Mouse (Mus musculus): ENCODE data around the gene Zfp185. TPM values are rescaled to one million over a fixed set of nuclear protein-coding genes. Genes with fewer than 3 reads are reported as not detected.

Zfp185 gene
- total and polyA plus RNA-seq, 3 experiments = 0.11 TPM; not detected in 2

DNA sequence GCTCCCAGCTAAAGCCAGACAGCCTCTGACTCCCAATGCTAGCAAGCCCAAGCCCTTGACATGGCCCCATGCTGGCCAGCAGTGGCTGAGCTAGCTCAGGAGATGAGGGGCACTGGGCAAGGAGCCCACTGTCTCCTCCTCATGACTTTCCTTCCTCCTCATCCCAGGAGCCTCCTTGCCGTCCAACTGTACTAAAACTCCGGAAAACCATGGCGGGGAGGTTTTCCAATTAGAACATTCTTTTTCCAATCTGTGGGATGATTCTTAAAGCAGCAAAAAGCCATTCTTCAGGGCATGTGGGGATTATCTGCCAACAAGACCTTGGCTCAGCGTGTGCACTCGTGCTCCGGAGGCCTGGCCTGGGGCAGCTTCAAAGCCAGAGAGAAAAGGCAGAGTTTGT lies 4.3 kb upstream of the Zfp185 start:
- H3K9me3 ChIP-seq (replicated peaks) = no peaks in the 10 kb centered on the region
- no peak for ATAC-seq (ENCODE audit: extremely low read depth, insufficient number of reproducible peaks, low FRiP score, poor library complexity, severe bottlenecking)
- H3K27me3 ChIP-seq (ENCODE audit: insufficient read depth, low read length) = peaks cover 33% of the 10 kb centered on the region
- no peaks in the 10 kb centered on the region for H3K4me1 ChIP-seq (ENCODE audit: insufficient read depth, low read depth, low read length)
- no peak for TF ChIP-seq POLR2AphosphoS5 (IDR thresholded peaks at IDR 0.05; ENCODE audit: insufficient replicate concordance, low read depth, low read length)
- TF ChIP-seq CTCF (IDR thresholded peaks at IDR 0.05; ENCODE audit: low read depth, low read length) = no peak
- no peak for TF ChIP-seq TAL1 (conservative IDR thresholded peaks at IDR 0.05; ENCODE audit: low read depth, low read length)
- TF ChIP-seq GATA2 (IDR thresholded peaks at IDR 0.05; ENCODE audit: borderline replicate concordance, low read depth, low read length) = no peak
- no peak for TF ChIP-seq GATA1 (IDR thresholded peaks at IDR 0.05; ENCODE audit: borderline replicate concordance, low read length)
- no peaks in the 10 kb centered on the region for H3K36me3 ChIP-seq (replicated peaks)
- no peak overlapping the region for H3K4me3 ChIP-seq (ENCODE audit: low read depth, low read length)
- no peak for DNase-seq (ENCODE audit: low spot score)

- ATAC-seq (ENCODE audit: extremely low read depth, insufficient number of reproducible peaks, low FRiP score, poor library complexity, severe bottlenecking) (no peak), DNase-seq (ENCODE audit: low spot score) (no peak)
- Histone ChIP-seq H3K36me3 (replicated peaks) (no peaks in the 10 kb centered on the region), H3K4me3 (ENCODE audit: low read depth, low read length) (no peak overlapping the region), H3K4me1 (ENCODE audit: insufficient read depth, low read depth, low read length) (no peaks in the 10 kb centered on the region), H3K9me3 (replicated peaks) (no peaks in the 10 kb centered on the region), H3K27me3 (ENCODE audit: insufficient read depth, low read length) (peaks cover 40% of the 10 kb centered on the region)
- TF ChIP-seq CTCF (IDR thresholded peaks at IDR 0.05; ENCODE audit: low read depth, low read length) (no peak), GATA1 (IDR thresholded peaks at IDR 0.05; ENCODE audit: borderline replicate concordance, low read length) (no peak)
Observed at GRCm38 (mm10) chrX:72985607-72986006, 1.5 kb upstream of the Zfp185 start.

GRCm38 (mm10) chrX:72987520-72987905 lies 374 bp downstream of the Zfp185 start:
- DNase-seq (ENCODE audit: low spot score) = no peak
- no peak for ATAC-seq (ENCODE audit: extremely low read depth, insufficient number of reproducible peaks, low FRiP score, poor library complexity, severe bottlenecking)
- TF ChIP-seq POLR2AphosphoS5 (IDR thresholded peaks at IDR 0.05; ENCODE audit: insufficient replicate concordance, low read depth, low read length) = no peak
- no peak for TF ChIP-seq GATA1 (IDR thresholded peaks at IDR 0.05; ENCODE audit: borderline replicate concordance, low read length)
- TF ChIP-seq CTCF (IDR thresholded peaks at IDR 0.05; ENCODE audit: low read depth, low read length) = no peak
- no peak for TF ChIP-seq GATA2 (IDR thresholded peaks at IDR 0.05; ENCODE audit: borderline replicate concordance, low read depth, low read length)
- TF ChIP-seq TAL1 (conservative IDR thresholded peaks at IDR 0.05; ENCODE audit: low read depth, low read length) = no peak
- peaks cover 37% of the 10 kb centered on the region for H3K27me3 ChIP-seq (ENCODE audit: insufficient read depth, low read length)
- no peak overlapping the region for H3K4me3 ChIP-seq (ENCODE audit: low read depth, low read length)
- no peaks in the 10 kb centered on the region for H3K9me3 ChIP-seq (replicated peaks)
- H3K36me3 ChIP-seq (replicated peaks) = no peaks in the 10 kb centered on the region
- H3K4me1 ChIP-seq (ENCODE audit: insufficient read depth, low read depth, low read length) = no peaks in the 10 kb centered on the region

- ATAC-seq (ENCODE audit: extremely low read depth, insufficient number of reproducible peaks, low FRiP score, poor library complexity, severe bottlenecking) (no peak), DNase-seq (ENCODE audit: low spot score) (no peak)
- H3K4me1 ChIP-seq (ENCODE audit: insufficient read depth, low read depth, low read length) = no peaks in the 10 kb centered on the region
- TF ChIP-seq POLR2AphosphoS5 (IDR thresholded peaks at IDR 0.05; ENCODE audit: insufficient replicate concordance, low read depth, low read length) (no peak), CTCF (IDR thresholded peaks at IDR 0.05; ENCODE audit: low read depth, low read length) (no peak), GATA1 (IDR thresholded peaks at IDR 0.05; ENCODE audit: borderline replicate concordance, low read length) (no peak), GATA2 (IDR thresholded peaks at IDR 0.05; ENCODE audit: borderline replicate concordance, low read depth, low read length) (no peak), TAL1 (conservative IDR thresholded peaks at IDR 0.05; ENCODE audit: low read depth, low read length) (no peak)
- H3K36me3 ChIP-seq (replicated peaks) = no peaks in the 10 kb centered on the region
- H3K9me3 ChIP-seq (replicated peaks) = no peaks in the 10 kb centered on the region
- H3K4me3 ChIP-seq (ENCODE audit: low read depth, low read length) = no peak overlapping the region
- H3K27me3 ChIP-seq (ENCODE audit: insufficient read depth, low read length) = peaks cover 37% of the 10 kb centered on the region
Observed at GRCm38 (mm10) chrX:72988431-72988830, 1.3 kb downstream of the Zfp185 start.

- no peak for DNase-seq (ENCODE audit: low spot score)
- H3K9me3 ChIP-seq (replicated peaks) = no peaks in the 10 kb centered on the region
- no peaks in the 10 kb centered on the region for H3K4me1 ChIP-seq (ENCODE audit: insufficient read depth, low read depth, low read length)
- H3K36me3 ChIP-seq (replicated peaks) = no peaks in the 10 kb centered on the region
- TF ChIP-seq CTCF (IDR thresholded peaks at IDR 0.05; ENCODE audit: low read depth, low read length) = no peak
- TF ChIP-seq TAL1 (conservative IDR thresholded peaks at IDR 0.05; ENCODE audit: low read depth, low read length) = no peak
- TF ChIP-seq GATA2 (IDR thresholded peaks at IDR 0.05; ENCODE audit: borderline replicate concordance, low read depth, low read length) = no peak
- no peak for TF ChIP-seq GATA1 (IDR thresholded peaks at IDR 0.05; ENCODE audit: borderline replicate concordance, low read length)
- TF ChIP-seq POLR2AphosphoS5 (IDR thresholded peaks at IDR 0.05; ENCODE audit: insufficient replicate concordance, low read depth, low read length) = no peak
- ATAC-seq (ENCODE audit: extremely low read depth, insufficient number of reproducible peaks, low FRiP score, poor library complexity, severe bottlenecking) = no peak
- peaks cover 25% of the 10 kb centered on the region for H3K27me3 ChIP-seq (ENCODE audit: insufficient read depth, low read length)
- no peak overlapping the region for H3K4me3 ChIP-seq (ENCODE audit: low read depth, low read length)
Observed at GRCm38 (mm10) chrX:72990581-72990980, 3.4 kb downstream of the Zfp185 start.

GRCm38 (mm10) chrX:72992291-72992919 lies 5.3 kb downstream of the Zfp185 start:
- Histone ChIP-seq H3K27me3 (ENCODE audit: insufficient read depth, low read length) (peaks cover 12% of the 10 kb centered on the region; the same call in 1 of the 2 replicates), H3K9me3 (replicated peaks) (no peaks in the 10 kb centered on the region), H3K4me3 (ENCODE audit: low read depth, low read length) (no peak overlapping the region), H3K36me3 (replicated peaks) (no peaks in the 10 kb centered on the region), H3K4me1 (ENCODE audit: insufficient read depth, low read depth, low read length) (no peaks in the 10 kb centered on the region)
- TF ChIP-seq GATA1 (IDR thresholded peaks at IDR 0.05; ENCODE audit: borderline replicate concordance, low read length) (no peak), POLR2AphosphoS5 (IDR thresholded peaks at IDR 0.05; ENCODE audit: insufficient replicate concordance, low read depth, low read length) (no peak), TAL1 (conservative IDR thresholded peaks at IDR 0.05; ENCODE audit: low read depth, low read length) (no peak), CTCF (IDR thresholded peaks at IDR 0.05; ENCODE audit: low read depth, low read length) (no peak; the same call in 1 of the 2 replicates), GATA2 (IDR thresholded peaks at IDR 0.05; ENCODE audit: borderline replicate concordance, low read depth, low read length) (no peak)
- ATAC-seq (ENCODE audit: extremely low read depth, insufficient number of reproducible peaks, low FRiP score, poor library complexity, severe bottlenecking) (no peak), DNase-seq (ENCODE audit: low spot score) (no peak)
